Mouse (Mus musculus): ENCODE data around the gene Chrm3.

GRCm38 (mm10) chr13:9887261-9887660, 473.4 kb downstream of the Chrm3 start:
- TF ChIP-seq CTCF (IDR thresholded peaks at IDR 0.05; ENCODE audit: borderline replicate concordance, insufficient read depth, low read length), result no peak
- TF ChIP-seq POLR2A (IDR thresholded peaks at IDR 0.05; ENCODE audit: low read depth, low read length), result no peak

Data from embryonic fibroblast, embryonic 13.5 days (primary cell).